Mouse (Mus musculus) telencephalon, adult 2 months (tissue): ENCODE results near the gene Atf3.
"Not testable (repeated sequence)": the region's sequence is repeated elsewhere in the genome, so short reads cannot be mapped to it uniquely, and the experiment has no call there.

Experiments used
- DNase-seq: peaks from one replicate; pipeline ENCODE4 v3.0.0-alpha.2; 2011; ENCODE audit warnings: low read depth, low spot score

Gene Atf3

GRCm38 (mm10) chr1:191150924-191151605 lies 66.8 kb downstream of the Atf3 start:
- DNase-seq: no peak

- DNase-seq: not testable (repeated sequence)
Measured at GRCm38 (mm10) chr1:191149489-191149888, 68.3 kb downstream of the Atf3 start.

GRCm38 (mm10) chr1:191140983-191141382 lies 76.9 kb downstream of the Atf3 start:
- no peak for DNase-seq

- DNase-seq: no peak
Measured at GRCm38 (mm10) chr1:191138874-191139495, 78.9 kb downstream of the Atf3 start.

GRCm38 (mm10) chr1:191138436-191138835 lies 79.4 kb downstream of the Atf3 start:
- DNase-seq: no peak

GRCm38 (mm10) chr1:191135406-191135805 lies 82.4 kb downstream of the Atf3 start:
- DNase-seq: no peak

- DNase-seq: no peak
Measured at GRCm38 (mm10) chr1:191132934-191133333, 84.9 kb downstream of the Atf3 start.

GRCm38 (mm10) chr1:191132240-191132639 lies 85.6 kb downstream of the Atf3 start:
- DNase-seq: no peak

- DNase-seq: no peak
Measured at GRCm38 (mm10) chr1:191131692-191132091, 86.1 kb downstream of the Atf3 start.

- DNase-seq: no peak
Measured at GRCm38 (mm10) chr1:191125811-191126638, 91.8 kb downstream of the Atf3 start.

- no peak for DNase-seq
Measured at GRCm38 (mm10) chr1:191124288-191124687, 93.6 kb downstream of the Atf3 start.

- no peak for DNase-seq
Measured at GRCm38 (mm10) chr1:191123696-191124095, 94.1 kb downstream of the Atf3 start.

GRCm38 (mm10) chr1:191122744-191123143 lies 95.1 kb downstream of the Atf3 start:
- DNase-seq: no peak
